Mouse (Mus musculus): ENCODE data around the gene Ctr9.

DNA sequence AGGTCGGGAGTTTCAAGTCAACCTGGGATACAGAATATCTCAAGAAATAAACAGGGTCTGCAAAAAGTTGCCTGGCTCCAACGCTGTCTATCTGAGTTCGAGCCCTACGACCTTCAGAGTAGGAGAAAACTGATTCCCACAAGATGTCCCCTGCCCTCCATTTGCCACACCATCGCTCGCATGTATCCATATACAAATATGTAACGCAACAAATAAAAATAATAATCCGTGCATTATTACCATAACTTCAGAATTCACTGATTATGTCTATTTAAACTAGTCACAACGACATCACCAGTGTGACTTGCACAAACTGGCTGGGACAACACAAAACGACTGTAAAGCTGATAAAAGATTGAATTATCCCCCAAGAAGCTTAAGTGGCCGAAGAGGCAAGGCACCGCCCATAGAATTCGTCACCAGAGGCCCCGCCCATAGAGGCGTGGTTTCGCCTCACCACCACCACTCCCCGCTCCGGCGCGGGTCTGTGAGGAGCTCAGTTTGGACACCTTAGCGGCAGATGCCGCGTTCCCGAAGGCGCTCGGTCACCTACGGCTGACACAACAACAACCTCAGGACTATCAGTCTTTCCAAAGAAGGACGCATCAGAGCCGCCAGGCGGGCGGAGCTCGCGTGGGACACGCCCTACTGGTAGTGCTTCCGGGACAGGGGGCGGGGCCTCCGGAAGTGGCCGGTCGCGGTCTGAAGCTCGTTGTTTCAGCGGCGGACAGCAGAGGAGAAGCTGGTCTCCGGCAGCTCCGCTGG, at the start of gene Ctr9:
- TF ChIP-seq EP300 (IDR thresholded peaks at IDR 0.05; ENCODE audit: low read depth), result no peak
- no peak for TF ChIP-seq CTCF (IDR thresholded peaks at IDR 0.05; ENCODE audit: low read depth)

All from liver, embryonic 14.5 days (tissue).